Mouse (Mus musculus) liver, adult 2 months (tissue): ENCODE measurements around the gene Camkmt.

Experiments
- CTCF ChIP-seq: fragments of 200-500 bp; IDR thresholded peaks from 2 replicates; pipeline ENCODE4 v1.5.1; 2011; ENCODE audit warnings: low read depth, low read length, control low read depth
- POLR2A ChIP-seq: fragments of 200-500 bp; IDR thresholded peaks from 2 replicates; pipeline ENCODE4 v1.6.1; 2011; ENCODE audit warnings: low read length, control low read depth; ENCODE audit not compliant: insufficient read depth; ENCODE audit errors: extremely low read depth

DNA sequence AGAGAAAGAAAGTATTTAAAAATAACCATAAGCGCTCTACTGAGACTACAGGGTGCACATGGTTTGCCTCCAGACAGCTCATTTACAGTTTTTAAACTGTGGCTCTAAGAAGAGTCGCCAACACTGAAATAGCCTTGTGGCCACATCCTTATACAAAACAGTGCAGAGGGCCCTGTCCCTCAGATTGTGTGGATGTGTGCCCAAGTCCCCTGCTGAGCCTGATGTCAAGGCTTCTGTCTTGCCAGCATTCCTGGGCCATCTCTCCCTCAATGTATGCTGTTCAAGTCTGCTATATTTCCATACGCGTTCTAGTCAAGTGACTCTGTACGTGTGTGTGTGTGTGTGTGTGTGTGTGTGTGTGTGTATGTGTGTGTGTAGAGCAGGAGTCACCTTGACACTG lies 201.2 kb downstream of the Camkmt start:
- TF ChIP-seq CTCF (no peak), POLR2A (no peak)
